Mouse (Mus musculus): ENCODE results near the gene Ripk3. TPM values are rescaled to one million over a fixed set of nuclear protein-coding genes. Genes with fewer than 3 reads are reported as not detected.

Gene Ripk3
- polyA plus RNA-seq, 1 experiment from 2014 or later, result 2.9 TPM

- Histone ChIP-seq H3K4me1 (replicated peaks; ENCODE audit: control insufficient read depth, insufficient read depth, low read length) (peaks cover 4% of the 10 kb centered on the region; the same call in 1 of the 2 replicates), H3K4me3 (replicated peaks; ENCODE audit: low read length) (0 out of 2 replicates have a peak overlapping the region, but pooled peaks have one; percentile 24), H3K9ac (no peak overlapping the region), H3K27me3 (ENCODE audit: control insufficient read depth, insufficient read depth, low read length) (peaks cover 62% of the 10 kb centered on the region), H3K27ac (no peak overlapping the region), H3K36me3 (replicated peaks; ENCODE audit: control insufficient read depth, insufficient read depth) (no peaks in the 10 kb centered on the region), H3K9me3 (ENCODE audit: control insufficient read depth, low read length) (no peaks in the 10 kb centered on the region), H3K4me2 (replicated peaks) (peak overlapping the region; percentile 46; the same call in 1 of the 2 replicates)
- ATAC-seq (ENCODE audit: low FRiP score) (no peak), DNase-seq (ENCODE audit: low spot score) (no peak)
- 56% methylated on average over 9 of the region's 9 CpGs for WGBS
Measured at GRCm38 (mm10) chr14:55782361-55782960, 6.2 kb downstream of the Ripk3 start.

- DNase-seq (ENCODE audit: low spot score) (peak; percentile 88), ATAC-seq (ENCODE audit: low FRiP score) (peak; percentile 78; the same call in 1 of the 2 replicates)
- peak overlapping the region; percentile 36 for H3K4me2 ChIP-seq (replicated peaks)
- no peak overlapping the region for H3K27ac ChIP-seq
- H3K9ac ChIP-seq, result no peak overlapping the region
- no peak overlapping the region; the same call in 1 of the 2 replicates for H3K4me3 ChIP-seq (replicated peaks; ENCODE audit: low read length)
- WGBS, result 17% methylated on average over 14 of the region's 14 CpGs
- H3K27me3 ChIP-seq (ENCODE audit: control insufficient read depth, insufficient read depth, low read length), result peaks cover 50% of the 10 kb centered on the region
- no peaks in the 10 kb centered on the region for H3K36me3 ChIP-seq (replicated peaks; ENCODE audit: control insufficient read depth, insufficient read depth)
- peaks cover 4% of the 10 kb centered on the region; the same call in 1 of the 2 replicates for H3K4me1 ChIP-seq (replicated peaks; ENCODE audit: control insufficient read depth, insufficient read depth, low read length)
- no peaks in the 10 kb centered on the region for H3K9me3 ChIP-seq (ENCODE audit: control insufficient read depth, low read length)
Measured at GRCm38 (mm10) chr14:55781310-55781709, 7.4 kb downstream of the Ripk3 start.

- Histone ChIP-seq H3K36me3 (replicated peaks; ENCODE audit: control insufficient read depth, insufficient read depth) (no peaks in the 10 kb centered on the region), H3K9me3 (ENCODE audit: control insufficient read depth, low read length) (no peaks in the 10 kb centered on the region), H3K4me1 (replicated peaks; ENCODE audit: control insufficient read depth, insufficient read depth, low read length) (peaks cover 4% of the 10 kb centered on the region; the same call in 1 of the 2 replicates), H3K27me3 (ENCODE audit: control insufficient read depth, insufficient read depth, low read length) (peaks cover 45% of the 10 kb centered on the region), H3K9ac (no peak overlapping the region), H3K4me3 (replicated peaks; ENCODE audit: low read length) (no peak overlapping the region), H3K4me2 (replicated peaks) (0 out of 2 replicates have a peak overlapping the region, but pooled peaks have one; percentile 36), H3K27ac (no peak overlapping the region)
- DNase-seq (ENCODE audit: low spot score), result no peak
- WGBS, result 85% methylated on average over 11 of the region's 11 CpGs
- ATAC-seq (ENCODE audit: low FRiP score), result 0 out of 2 replicates have a peak, but pooled peaks have one; percentile 4
Measured at GRCm38 (mm10) chr14:55780736-55781135, 7.9 kb downstream of the Ripk3 start.

GRCm38 (mm10) chr14:55779656-55780055 lies 9.0 kb downstream of the Ripk3 start:
- no peak overlapping the region for H3K4me3 ChIP-seq (replicated peaks; ENCODE audit: low read length)
- ATAC-seq (ENCODE audit: low FRiP score) (no peak), DNase-seq (ENCODE audit: low spot score) (no peak)
- H3K9ac ChIP-seq, result no peak overlapping the region
- H3K9me3 ChIP-seq (ENCODE audit: control insufficient read depth, low read length), result no peaks in the 10 kb centered on the region
- no peaks in the 10 kb centered on the region for H3K36me3 ChIP-seq (replicated peaks; ENCODE audit: control insufficient read depth, insufficient read depth)
- H3K27me3 ChIP-seq (ENCODE audit: control insufficient read depth, insufficient read depth, low read length), result peaks cover 34% of the 10 kb centered on the region
- H3K4me1 ChIP-seq (replicated peaks; ENCODE audit: control insufficient read depth, insufficient read depth, low read length), result peaks cover 4% of the 10 kb centered on the region; the same call in 1 of the 2 replicates
- H3K27ac ChIP-seq, result no peak overlapping the region
- H3K4me2 ChIP-seq (replicated peaks), result no peak overlapping the region
- 68% methylated on average over 16 of the region's 16 CpGs for WGBS

GRCm38 (mm10) chr14:55778686-55779085 lies 10.0 kb downstream of the Ripk3 start:
- DNase-seq (ENCODE audit: low spot score) (no peak), ATAC-seq (ENCODE audit: low FRiP score) (no peak)
- Histone ChIP-seq H3K4me3 (replicated peaks; ENCODE audit: low read length) (no peak overlapping the region), H3K9me3 (ENCODE audit: control insufficient read depth, low read length) (no peaks in the 10 kb centered on the region), H3K4me1 (replicated peaks; ENCODE audit: control insufficient read depth, insufficient read depth, low read length) (peaks cover 4% of the 10 kb centered on the region; the same call in 1 of the 2 replicates), H3K9ac (no peak overlapping the region), H3K4me2 (replicated peaks) (no peak overlapping the region), H3K27me3 (ENCODE audit: control insufficient read depth, insufficient read depth, low read length) (peaks cover 24% of the 10 kb centered on the region), H3K27ac (no peak overlapping the region), H3K36me3 (replicated peaks; ENCODE audit: control insufficient read depth, insufficient read depth) (no peaks in the 10 kb centered on the region)
- WGBS, result 93% methylated on average over 15 of the region's 15 CpGs

GRCm38 (mm10) chr14:55777806-55778205 lies 10.9 kb downstream of the Ripk3 start:
- WGBS, result 91% methylated on average over 11 of the region's 11 CpGs

GRCm38 (mm10) chr14:55777176-55777575 lies 11.5 kb downstream of the Ripk3 start:
- Histone ChIP-seq H3K4me2 (replicated peaks) (no peak overlapping the region), H3K27ac (no peak overlapping the region), H3K36me3 (replicated peaks; ENCODE audit: control insufficient read depth, insufficient read depth) (no peaks in the 10 kb centered on the region), H3K4me1 (replicated peaks; ENCODE audit: control insufficient read depth, insufficient read depth, low read length) (no peaks in the 10 kb centered on the region), H3K27me3 (ENCODE audit: control insufficient read depth, insufficient read depth, low read length) (peaks cover 9% of the 10 kb centered on the region), H3K9ac (no peak overlapping the region), H3K9me3 (ENCODE audit: control insufficient read depth, low read length) (no peaks in the 10 kb centered on the region), H3K4me3 (replicated peaks; ENCODE audit: low read length) (no peak overlapping the region)
- ATAC-seq (ENCODE audit: low FRiP score) (no peak), DNase-seq (ENCODE audit: low spot score) (no peak)
- WGBS, result 49% methylated on average over 3 of the region's 3 CpGs

More at GRCm38 (mm10) chr14:55777806-55778205, 10.9 kb downstream of the Ripk3 start:
- no peaks in the 10 kb centered on the region for H3K4me1 ChIP-seq (replicated peaks; ENCODE audit: control insufficient read depth, insufficient read depth, low read length)
- no peak overlapping the region for H3K4me3 ChIP-seq (replicated peaks; ENCODE audit: low read length)
- H3K27me3 ChIP-seq (ENCODE audit: control insufficient read depth, insufficient read depth, low read length), result peaks cover 15% of the 10 kb centered on the region
- ATAC-seq (ENCODE audit: low FRiP score) (no peak), DNase-seq (ENCODE audit: low spot score) (no peak)
- H3K9ac ChIP-seq, result no peak overlapping the region
- no peak overlapping the region for H3K4me2 ChIP-seq (replicated peaks)
- no peaks in the 10 kb centered on the region for H3K9me3 ChIP-seq (ENCODE audit: control insufficient read depth, low read length)
- H3K27ac ChIP-seq, result no peak overlapping the region
- no peaks in the 10 kb centered on the region for H3K36me3 ChIP-seq (replicated peaks; ENCODE audit: control insufficient read depth, insufficient read depth)

GRCm38 (mm10) chr14:55776711-55777110 lies 12.0 kb downstream of the Ripk3 start:
- ATAC-seq (ENCODE audit: low FRiP score) (no peak), DNase-seq (ENCODE audit: low spot score) (no peak)
- Histone ChIP-seq H3K9me3 (ENCODE audit: control insufficient read depth, low read length) (no peaks in the 10 kb centered on the region), H3K9ac (no peak overlapping the region), H3K4me3 (replicated peaks; ENCODE audit: low read length) (no peak overlapping the region), H3K36me3 (replicated peaks; ENCODE audit: control insufficient read depth, insufficient read depth) (no peaks in the 10 kb centered on the region), H3K27me3 (ENCODE audit: control insufficient read depth, insufficient read depth, low read length) (peaks cover 4% of the 10 kb centered on the region; the same call in 1 of the 2 replicates), H3K4me1 (replicated peaks; ENCODE audit: control insufficient read depth, insufficient read depth, low read length) (no peaks in the 10 kb centered on the region), H3K27ac (no peak overlapping the region), H3K4me2 (replicated peaks) (no peak overlapping the region)
- WGBS, result 71% methylated on average over 7 of the region's 7 CpGs

GRCm38 (mm10) chr14:55769087-55769703 lies 19.5 kb downstream of the Ripk3 start:
- Histone ChIP-seq H3K4me2 (replicated peaks) (no peak overlapping the region), H3K9ac (no peak overlapping the region), H3K36me3 (replicated peaks; ENCODE audit: control insufficient read depth, insufficient read depth) (no peaks in the 10 kb centered on the region), H3K9me3 (ENCODE audit: control insufficient read depth, low read length) (no peaks in the 10 kb centered on the region), H3K27ac (no peak overlapping the region), H3K27me3 (ENCODE audit: control insufficient read depth, insufficient read depth, low read length) (peaks cover 48% of the 10 kb centered on the region), H3K4me1 (replicated peaks; ENCODE audit: control insufficient read depth, insufficient read depth, low read length) (0 out of 2 replicates have a peak, but pooled peaks cover 5% of the 10 kb centered on the region), H3K4me3 (replicated peaks; ENCODE audit: low read length) (no peak overlapping the region)
- DNase-seq (ENCODE audit: low spot score) (no peak), ATAC-seq (ENCODE audit: low FRiP score) (no peak)
- 74% methylated on average over 16 of the region's 16 CpGs for WGBS

All from hindbrain, embryonic 14.5 days (tissue).